Mouse (Mus musculus) E14TG2a.4 (cell line): ENCODE data around the gene Sema5a.

Experiments
- CTCF ChIP-seq: conservative IDR thresholded peaks from 2 replicates; pipeline ENCODE4 v1.5.1; 2014; ENCODE audit warnings: low read length
- NANOG ChIP-seq: IDR thresholded peaks from 2 replicates; pipeline ENCODE4 v1.6.1; 2014; ENCODE audit warnings: borderline replicate concordance, low read length, mixed read lengths
- POU5F1 ChIP-seq: IDR thresholded peaks from 2 replicates; pipeline ENCODE4 v1.6.1; 2014; ENCODE audit warnings: low read length, borderline replicate concordance

- TF ChIP-seq CTCF (no peak), POU5F1 (no peak), NANOG (no peak)
Observed at GRCm38 (mm10) chr15:32270106-32270505, 25.5 kb downstream of the Sema5a start.
